Mouse (Mus musculus) T-helper 2 cell (primary cell): Measurements from ENCODE around the gene Ackr1.
"Not testable (repeated sequence)": the region's sequence is repeated elsewhere in the genome, so short reads cannot be mapped to it uniquely, and the experiment has no call there.

Experiments
- in situ Hi-C: fragments of 300-600 bp; cut with MboI, MseI; formaldehyde crosslinking; loops from one replicate; pipeline ENCODE4 v1.15.1; 2025; ENCODE audit warnings: high pct_unique_total_duplicates

The Ackr1 gene

GRCm38 (mm10) chr1:173349192-173349591, 15.6 kb upstream of the Ackr1 start:
- in situ Hi-C loops = no loop called here

GRCm38 (mm10) chr1:173348527-173348926, 15.0 kb upstream of the Ackr1 start:
- in situ Hi-C loops = no loop called here

- in situ Hi-C loops = no loop called here
Measured at GRCm38 (mm10) chr1:173345112-173345511, 11.6 kb upstream of the Ackr1 start.

GRCm38 (mm10) chr1:173343934-173344333, 10.4 kb upstream of the Ackr1 start:
- in situ Hi-C loops = no loop called here

GRCm38 (mm10) chr1:173342425-173342824, 8.9 kb upstream of the Ackr1 start:
- in situ Hi-C loops = no loop called here

- in situ Hi-C loops = loop anchor here (5.0 kb wide), 1 partner anchor 53 kb away; no protein-coding TSS in a partner anchor
Measured at GRCm38 (mm10) chr1:173339543-173339942, 6.0 kb upstream of the Ackr1 start.

GRCm38 (mm10) chr1:173337008-173337407, 3.5 kb upstream of the Ackr1 start:
- in situ Hi-C loops = loop anchor here (5.0 kb wide), 1 partner anchor 55 kb away; no protein-coding TSS in a partner anchor

GRCm38 (mm10) chr1:173335903-173336302, 2.4 kb upstream of the Ackr1 start:
- in situ Hi-C loops = loop anchor here (5.0 kb wide), 1 partner anchor 56 kb away; no protein-coding TSS in a partner anchor

- in situ Hi-C loops = no loop called here
Measured at GRCm38 (mm10) chr1:173332418-173332817, 1.1 kb downstream of the Ackr1 start.

- in situ Hi-C loops = no loop called here
Measured at GRCm38 (mm10) chr1:173329743-173330142, 3.8 kb downstream of the Ackr1 start.

- in situ Hi-C loops = no loop called here
Measured at GRCm38 (mm10) chr1:173329185-173329584, 4.4 kb downstream of the Ackr1 start.

GRCm38 (mm10) chr1:173328446-173328845, 5.1 kb downstream of the Ackr1 start:
- in situ Hi-C loops = no loop called here

GRCm38 (mm10) chr1:173326552-173326951, 7.0 kb downstream of the Ackr1 start:
- in situ Hi-C loops = no loop called here

- in situ Hi-C loops = no loop called here
Measured at GRCm38 (mm10) chr1:173325395-173325794, 8.2 kb downstream of the Ackr1 start.

GRCm38 (mm10) chr1:173324961-173325360, 8.6 kb downstream of the Ackr1 start:
- in situ Hi-C loops = no loop called here

- in situ Hi-C loops = no loop called here
Measured at GRCm38 (mm10) chr1:173323839-173324585, 9.5 kb downstream of the Ackr1 start.

GRCm38 (mm10) chr1:173322249-173322627, 11.3 kb downstream of the Ackr1 start:
- in situ Hi-C loops = no loop called here

GRCm38 (mm10) chr1:173321593-173322248, 11.8 kb downstream of the Ackr1 start:
- in situ Hi-C loops = no loop called here

- in situ Hi-C loops = no loop called here
Measured at GRCm38 (mm10) chr1:173317925-173318477, 15.5 kb downstream of the Ackr1 start.

- in situ Hi-C loops = no loop called here
Measured at GRCm38 (mm10) chr1:173315725-173316124, 17.8 kb downstream of the Ackr1 start.

GRCm38 (mm10) chr1:173313535-173314050, 20.0 kb downstream of the Ackr1 start:
- in situ Hi-C loops = not testable (repeated sequence)

GRCm38 (mm10) chr1:173302795-173303194, 30.8 kb downstream of the Ackr1 start:
- in situ Hi-C loops = not testable (repeated sequence)
